Mouse (Mus musculus) thymus, adult 2 months (tissue): Measurements from ENCODE around the gene Stradb. TPM values are rescaled to one million over a fixed set of nuclear protein-coding genes. Genes with fewer than 3 reads are reported as not detected.
A peak's percentile ranks its signal among the peaks of the same experiment; 100 is the strongest.
"Not testable (repeated sequence)": the region's sequence is repeated elsewhere in the genome, so short reads cannot be mapped to it uniquely, and the experiment has no call there.

Source experiments
- DNase-seq: peaks from one replicate; pipeline ENCODE4 v3.0.0; 2021
- H3K27ac ChIP-seq: fragments of 200-500 bp; 2 replicates; pipeline ENCODE4 v1.5.1; 2012; ENCODE audit warnings: low read length, control low read depth; ENCODE audit not compliant: control insufficient read depth, insufficient read depth
- H3K27me3 ChIP-seq: fragments of 200-500 bp; 2 replicates; pipeline ENCODE4 v1.6.1; 2012; ENCODE audit warnings: mild to moderate bottlenecking, low read length, moderate library complexity, mixed read lengths; ENCODE audit not compliant: control insufficient read depth, insufficient read depth
- H3K36me3 ChIP-seq: fragments of 200-500 bp; 2 replicates; pipeline ENCODE4 v1.6.1; 2012; ENCODE audit warnings: mild to moderate bottlenecking, low read length, moderate library complexity; ENCODE audit not compliant: control insufficient read depth, insufficient read depth
- H3K4me1 ChIP-seq: fragments of 200-500 bp; replicated peaks from 2 replicates; pipeline ENCODE4 v1.6.1; 2012; ENCODE audit warnings: low read length; ENCODE audit not compliant: control insufficient read depth, insufficient read depth
- H3K4me3 ChIP-seq: fragments of 200-500 bp; 2 replicates; pipeline ENCODE4 v1.5.1; 2012; ENCODE audit warnings: mild to moderate bottlenecking, low read length, control low read depth, moderate library complexity; ENCODE audit not compliant: control insufficient read depth, insufficient read depth
- CTCF ChIP-seq: fragments of 200-500 bp; IDR thresholded peaks from 2 replicates; pipeline ENCODE4 v1.5.1; 2012; ENCODE audit warnings: mild to moderate bottlenecking, control low read depth, low read length, moderate library complexity, borderline replicate concordance; ENCODE audit not compliant: control insufficient read depth, poor library complexity, insufficient read depth; ENCODE audit errors: extremely low read depth
- POLR2A ChIP-seq: fragments of 200-500 bp; IDR thresholded peaks from 2 replicates; pipeline ENCODE4 v1.6.1; 2012; ENCODE audit warnings: mild to moderate bottlenecking, low read length, control low read depth, moderate library complexity; ENCODE audit not compliant: control insufficient read depth, poor library complexity, insufficient read depth; ENCODE audit errors: extremely low read depth
- WGBS: fragments of 180-500 bp; shearing (Covaris S2); methylation state at CpG from one replicate; pipeline ENCODE4 v1.1.7; 2018; 5-methylcytosine and 5-hydroxymethylcytosine counted together
- polyA plus RNA-seq: library from polyadenylated mRNA; depleted of rRNA; stranded (reverse); fragments of >200 nt; gene quantifications from 2 replicates; pipeline ENCODE4 v1.2.3, GENCODE M21; 2012

Gene Stradb
- polyA plus RNA-seq, 1 experiment = 15.6 TPM

GRCm38 (mm10) chr1:58953686-58954434, 19.5 kb upstream of the Stradb start:
- no peaks in the 10 kb centered on the region for H3K36me3 ChIP-seq
- no peaks in the 10 kb centered on the region for H3K27me3 ChIP-seq
- DNase-seq = no peak
- TF ChIP-seq POLR2A = no peak
- no peak for TF ChIP-seq CTCF
- H3K4me3 ChIP-seq = no peak overlapping the region
- peaks cover 18% of the 10 kb centered on the region for H3K4me1 ChIP-seq
- no peak overlapping the region for H3K27ac ChIP-seq
- WGBS = 28% methylated on average over 9 of the region's 9 CpGs

GRCm38 (mm10) chr1:58954578-58955410, 18.5 kb upstream of the Stradb start:
- H3K36me3 ChIP-seq = no peaks in the 10 kb centered on the region
- H3K4me3 ChIP-seq = no peak overlapping the region
- 89% methylated on average over 8 of the region's 8 CpGs for WGBS
- DNase-seq = no peak
- TF ChIP-seq CTCF (no peak), POLR2A (no peak)
- H3K27ac ChIP-seq = no peak overlapping the region
- H3K4me1 ChIP-seq = peaks cover 18% of the 10 kb centered on the region
- no peaks in the 10 kb centered on the region for H3K27me3 ChIP-seq

GRCm38 (mm10) chr1:58955716-58956115, 17.6 kb upstream of the Stradb start:
- Histone ChIP-seq H3K27me3 (no peaks in the 10 kb centered on the region), H3K27ac (peak overlapping the region; percentile 59), H3K4me1 (peaks cover 18% of the 10 kb centered on the region), H3K4me3 (no peak overlapping the region), H3K36me3 (no peaks in the 10 kb centered on the region)
- WGBS = 43% methylated on average over 3 of the region's 3 CpGs
- DNase-seq = peak; percentile 20
- TF ChIP-seq POLR2A = no peak
- no peak for TF ChIP-seq CTCF

- Histone ChIP-seq H3K27ac (peak overlapping the region; percentile 6), H3K27me3 (no peaks in the 10 kb centered on the region), H3K4me3 (no peak overlapping the region), H3K4me1 (peaks cover 18% of the 10 kb centered on the region), H3K36me3 (no peaks in the 10 kb centered on the region)
- peak; percentile 74 for DNase-seq
- TF ChIP-seq POLR2A = no peak
- TF ChIP-seq CTCF = no peak
- WGBS = 6% methylated on average over 9 of the region's 9 CpGs
Measured at GRCm38 (mm10) chr1:58956229-58956628, 17.1 kb upstream of the Stradb start.

GRCm38 (mm10) chr1:58957931-58958330, 15.4 kb upstream of the Stradb start:
- Histone ChIP-seq H3K27ac (peak overlapping the region; percentile 34; the same call in 1 of the 2 replicates), H3K27me3 (no peaks in the 10 kb centered on the region), H3K4me3 (no peak overlapping the region), H3K4me1 (peaks cover 18% of the 10 kb centered on the region), H3K36me3 (no peaks in the 10 kb centered on the region)
- 93% methylated on average over 2 of the region's 2 CpGs for WGBS
- DNase-seq = no peak
- TF ChIP-seq POLR2A (no peak), CTCF (no peak)

GRCm38 (mm10) chr1:58958789-58959526, 14.4 kb upstream of the Stradb start:
- peaks cover 15% of the 10 kb centered on the region for H3K4me1 ChIP-seq
- H3K36me3 ChIP-seq, H3K27ac ChIP-seq, H3K27me3 ChIP-seq, DNase-seq, H3K4me3 ChIP-seq: not testable (repeated sequence)
- 92% methylated on average over 16 of the region's 16 CpGs for WGBS
